Mouse (Mus musculus) adrenal gland, postnatal 4 days (tissue): ENCODE measurements around the gene Fndc9. TPM values are rescaled to one million over a fixed set of nuclear protein-coding genes. Genes with fewer than 3 reads are reported as not detected.

Experiments used
- DNase-seq, 2 experiments: peaks; one replicate each; pipeline ENCODE4 v3.0.0; 2021 to 2022; ENCODE audit warnings: low spot score in 2 of 2, mixed read lengths in 2 of 2
- total RNA-seq, 2 experiments: library from RNA; stranded (reverse); gene quantifications; 2 replicates each; pipeline ENCODE4 v1.2.3; 2021

The Fndc9 gene
- total RNA-seq, 2 experiments from 2014 or later = not detected

DNA sequence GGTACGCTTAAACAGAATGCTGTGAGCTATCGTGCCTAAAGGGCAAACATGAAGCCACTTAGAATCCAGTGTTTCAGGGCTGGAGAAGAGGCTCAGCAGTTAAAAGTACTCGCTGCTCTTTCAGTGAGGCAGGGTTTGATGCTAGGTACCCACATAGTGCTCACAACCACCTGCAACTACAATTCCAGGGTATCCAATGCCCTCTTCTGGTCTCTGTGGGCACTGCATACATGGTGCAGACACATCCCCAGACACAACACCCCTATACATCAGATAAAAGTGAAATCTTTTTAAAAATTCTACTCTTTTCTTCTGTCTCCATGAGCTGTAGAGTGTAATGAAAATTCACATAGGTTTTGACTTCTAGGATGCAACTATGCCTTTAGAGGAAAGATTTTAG, 38.6 kb downstream of the Fndc9 start:
- DNase-seq = no peak

DNA sequence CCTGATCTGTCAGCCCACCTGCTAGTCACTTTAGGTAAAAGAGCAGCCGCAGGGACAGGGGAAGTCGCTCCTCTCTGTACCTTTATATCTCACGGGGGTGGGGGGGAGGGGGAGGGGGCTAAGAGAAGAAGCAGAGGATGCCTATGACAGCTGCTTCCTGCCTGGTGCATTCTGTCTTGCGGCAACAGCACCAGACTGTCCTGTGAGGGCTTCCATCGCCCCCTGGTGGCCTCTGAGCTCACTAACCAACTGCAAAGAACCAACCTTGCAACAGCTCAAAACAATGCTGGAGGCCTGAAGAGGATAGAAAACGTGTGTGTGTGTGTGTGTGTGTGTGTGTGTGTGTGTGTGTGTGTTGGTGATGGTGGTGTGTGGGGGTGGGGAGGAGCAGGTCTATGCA, 40.0 kb downstream of the Fndc9 start:
- peak; percentile 35 to 57 for DNase-seq

DNA sequence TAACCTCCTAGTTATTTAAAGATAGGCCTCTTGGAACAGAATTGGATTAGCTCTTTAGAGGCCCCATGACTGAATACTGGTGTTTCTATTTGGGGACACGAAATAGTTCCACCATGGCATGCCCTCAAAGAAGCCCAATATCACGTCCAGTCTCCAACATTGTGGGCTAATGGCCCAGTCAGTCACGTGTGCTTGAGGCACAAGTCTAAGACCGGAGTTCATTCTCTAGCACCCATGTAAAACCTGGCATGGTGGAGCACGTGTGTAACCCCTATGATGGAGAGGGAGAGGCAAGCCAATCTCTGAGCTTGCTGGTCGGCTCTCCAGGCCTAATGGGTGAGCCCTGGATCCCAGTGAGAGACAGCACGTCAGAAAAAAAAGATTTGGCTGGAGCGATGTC, 40.8 kb downstream of the Fndc9 start:
- DNase-seq = no peak

DNA sequence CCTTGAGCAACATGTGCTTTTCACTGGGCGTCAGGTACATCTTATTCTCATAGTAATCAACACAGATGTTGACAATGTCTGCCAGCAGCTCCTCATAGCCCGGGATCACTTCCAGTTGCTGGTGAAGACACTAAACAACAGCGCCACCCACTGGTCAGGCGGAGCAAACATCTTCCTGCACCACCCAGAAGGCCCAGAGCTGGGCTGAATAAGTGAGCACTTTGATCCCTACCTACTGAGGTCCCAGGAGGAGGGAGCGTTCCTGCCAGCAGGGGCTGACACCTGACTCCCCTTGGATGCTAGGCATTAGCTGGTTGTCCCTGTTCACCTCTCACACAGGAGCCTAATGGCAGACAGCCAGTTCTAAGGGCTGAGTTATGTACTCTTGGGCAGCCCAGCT, 41.4 kb downstream of the Fndc9 start:
- DNase-seq = no peak

DNA sequence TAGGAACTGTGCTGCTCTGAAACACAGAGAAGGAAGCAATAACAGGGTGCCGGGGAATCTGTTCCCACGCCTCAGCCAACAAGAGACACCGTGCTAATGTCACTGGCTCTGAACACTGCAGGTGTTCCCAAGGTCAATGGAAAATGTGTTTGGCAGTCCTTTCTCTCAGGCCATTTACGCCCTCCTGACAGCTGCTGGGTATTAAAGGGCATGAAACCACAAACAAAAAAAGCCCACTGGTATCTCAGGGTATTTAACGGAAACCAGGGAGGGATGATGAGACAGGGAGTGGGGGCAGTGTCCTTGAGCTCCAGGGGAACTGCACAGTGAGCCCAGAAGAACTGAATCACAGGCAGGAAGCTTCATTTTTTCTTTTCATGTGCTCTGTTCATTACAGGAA, 42.8 kb downstream of the Fndc9 start:
- no peak for DNase-seq

DNA sequence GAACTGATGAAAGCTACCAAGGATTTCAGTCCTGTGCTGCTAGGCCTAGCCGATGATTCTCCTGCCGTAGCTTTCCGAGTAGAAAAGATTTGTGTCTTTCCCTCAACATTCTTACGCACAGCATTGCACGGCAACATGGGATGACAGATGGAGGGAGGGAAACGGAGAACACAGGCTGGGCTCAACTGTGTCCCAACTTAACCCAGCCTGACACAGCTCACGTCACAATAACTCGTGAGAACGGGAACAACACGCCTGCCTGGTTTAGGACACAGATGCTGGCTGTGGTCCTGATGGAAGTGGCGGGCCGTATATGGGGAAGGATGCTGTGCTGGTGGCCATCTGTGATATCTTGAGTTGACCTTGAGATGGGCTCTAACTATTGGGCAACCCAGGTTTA, 43.4 kb downstream of the Fndc9 start:
- DNase-seq = no peak

DNA sequence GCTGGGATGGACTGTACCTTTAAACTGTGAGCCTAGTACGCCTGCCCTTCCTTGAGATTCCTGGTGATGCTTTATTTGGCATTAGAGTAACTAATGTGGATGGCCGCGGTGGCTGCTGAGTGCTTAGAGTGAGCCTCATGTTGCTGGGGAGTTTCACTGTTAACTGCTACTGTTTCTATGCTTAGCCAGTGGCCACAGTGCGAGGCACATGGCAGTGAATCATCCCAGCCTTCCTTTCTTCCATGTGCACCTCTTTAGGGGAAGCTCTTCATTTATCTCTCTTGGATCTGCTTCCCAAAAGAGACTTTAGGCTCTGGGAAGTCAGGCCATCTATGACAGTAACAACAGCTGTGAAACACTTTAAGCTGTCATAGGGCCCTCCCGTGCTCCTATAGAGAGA, 47.3 kb downstream of the Fndc9 start:
- no peak for DNase-seq

DNA sequence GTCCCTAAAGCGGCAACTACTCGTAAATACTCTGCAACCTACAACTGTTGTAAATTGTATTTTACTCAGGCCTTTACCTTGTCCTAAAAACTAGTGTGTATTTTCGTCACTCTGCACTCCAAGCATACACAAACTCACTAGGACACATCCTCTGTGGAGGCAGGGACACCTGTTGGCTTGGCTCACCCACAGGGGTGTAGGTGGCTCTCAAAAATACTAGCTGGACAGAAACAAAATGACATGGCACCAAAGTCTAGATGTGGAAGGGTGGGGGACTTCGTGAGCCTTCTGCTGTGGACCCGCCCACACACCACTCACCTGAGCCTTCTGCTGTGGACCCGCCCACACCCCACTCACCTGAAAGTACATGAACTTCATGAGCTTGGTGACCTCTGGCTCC, 48.5 kb downstream of the Fndc9 start:
- DNase-seq = no peak

DNA sequence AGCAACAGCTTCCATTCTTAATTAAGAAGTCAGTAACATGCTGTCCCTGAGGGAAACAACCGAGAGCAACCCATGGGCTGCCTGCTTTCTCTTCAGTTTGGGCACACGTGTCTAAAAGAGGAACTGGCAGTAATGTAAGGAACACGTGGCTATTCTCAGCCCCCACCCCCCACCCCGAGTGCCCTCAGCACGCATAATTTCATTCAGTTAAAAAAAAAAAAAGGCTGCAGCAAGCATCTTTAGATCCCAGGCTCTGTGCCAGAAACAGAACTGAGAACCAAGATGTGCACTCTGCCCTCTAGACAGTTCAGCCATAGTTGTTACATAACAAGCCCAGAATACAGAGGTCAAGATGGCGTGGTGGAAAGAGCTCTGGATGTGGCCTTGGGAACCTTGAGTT, 51.5 kb downstream of the Fndc9 start:
- DNase-seq = no peak

DNA sequence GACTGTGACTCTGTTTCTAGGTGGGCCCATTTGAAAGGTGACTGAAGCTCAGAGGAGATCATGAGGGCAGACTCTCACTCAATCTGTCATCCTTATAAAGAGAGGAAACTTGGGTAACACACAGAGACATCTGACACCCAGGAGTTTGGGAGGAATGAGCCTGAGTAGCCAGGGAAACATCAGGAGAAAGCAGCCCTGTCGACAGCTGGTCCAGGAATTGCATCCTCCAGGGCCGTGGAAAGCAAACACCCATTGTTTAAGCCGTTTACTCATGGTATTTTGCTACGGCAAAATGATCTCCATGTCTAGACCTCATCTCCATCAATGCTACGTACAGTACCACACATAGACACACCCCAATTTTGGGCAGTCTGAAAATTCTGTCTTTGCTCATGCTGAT, 52.8 kb downstream of the Fndc9 start:
- DNase-seq = no peak

DNA sequence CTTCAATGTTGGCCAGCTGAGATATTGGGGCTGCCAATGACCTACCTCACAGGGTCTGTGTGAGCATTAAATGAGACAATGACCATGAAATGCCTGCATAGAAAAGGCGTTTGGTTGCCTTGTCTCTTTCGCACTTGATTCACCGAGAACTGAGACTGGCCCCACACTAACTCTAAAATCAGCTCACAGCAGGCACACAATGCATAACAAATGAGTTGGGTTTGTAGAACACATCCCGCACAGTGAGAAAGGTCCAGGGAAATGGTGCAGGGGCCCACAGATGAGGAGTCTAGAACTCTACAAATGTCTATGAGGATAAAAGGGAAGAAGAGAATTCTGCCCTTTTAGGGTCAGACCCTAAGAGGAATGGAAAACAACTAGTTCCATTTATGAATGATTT, 53.7 kb downstream of the Fndc9 start:
- no peak for DNase-seq

Other genes starting within 250 kb of the Fndc9 start
- 1 to 10 TPM; 6.1 to 8.2 TPM for gene Gm12166, start 183.2 kb upstream of the Fndc9 start, total RNA-seq
- gene Adam19, start 179.5 kb upstream of the Fndc9 start, total RNA-seq = 10 to 100 TPM; 22.4 to 25.8 TPM
- gene Nipal4, start 69.0 kb upstream of the Fndc9 start, total RNA-seq = under 1 TPM in 1 of 2 experiments, not detected in 1; 0.17 TPM
- gene Cyfip2, start 77.3 kb downstream of the Fndc9 start, total RNA-seq = 10 to 100 TPM; 55.8 to 56.7 TPM
- gene Itk, start 154.0 kb downstream of the Fndc9 start, total RNA-seq = under 1 TPM; 0.36 to 0.37 TPM
- gene Fam71b, start 161.0 kb downstream of the Fndc9 start, total RNA-seq = not detected
- 10 to 100 TPM; 39.3 to 39.7 TPM for gene Med7, start 201.4 kb downstream of the Fndc9 start, total RNA-seq
- gene Havcr2, start 219.4 kb downstream of the Fndc9 start, total RNA-seq = 1 to 10 TPM in 1 of 2 experiments, under 1 TPM in 1; 0.98 to 1.0 TPM